Mouse (Mus musculus) brain, embryonic 14.5 days (tissue): ENCODE data around the gene Hipk2. TPM values are rescaled to one million over a fixed set of nuclear protein-coding genes. Genes with fewer than 3 reads are reported as not detected.
A peak's percentile ranks its signal among the peaks of the same experiment; 100 is the strongest.

Source experiments
- DNase-seq: peaks from one replicate; pipeline ENCODE4 v3.0.0-alpha.2; 2011; ENCODE audit warnings: low read depth
- CTCF ChIP-seq: fragments of 200-500 bp; IDR thresholded peaks from 2 replicates; pipeline ENCODE4 v1.5.1; 2012; ENCODE audit warnings: inconsistent platforms, mild to moderate bottlenecking, moderate library complexity, borderline replicate concordance; ENCODE audit not compliant: insufficient read depth, insufficient read length; ENCODE audit errors: extremely low read depth
- POLR2A ChIP-seq: fragments of 200-500 bp; IDR thresholded peaks from 2 replicates; pipeline ENCODE4 v1.6.1; 2012; ENCODE audit warnings: mild to moderate bottlenecking, inconsistent platforms, borderline replicate concordance; ENCODE audit not compliant: poor library complexity, insufficient read depth, insufficient read length, severe bottlenecking; ENCODE audit errors: extremely low read depth
- polyA plus RNA-seq: library from polyadenylated mRNA; depleted of rRNA; stranded (reverse); fragments of >200 nt; gene quantifications from 2 replicates; pipeline ENCODE4 v1.2.3, GENCODE M21; 2012

Hipk2 gene
- polyA plus RNA-seq, 1 experiment = 48.7 TPM

- TF ChIP-seq CTCF (no peak), POLR2A (no peak)
- DNase-seq = no peak
Measured at GRCm38 (mm10) chr6:38901152-38901551, 25.2 kb upstream of the Hipk2 start.

GRCm38 (mm10) chr6:38900479-38901126 is 24.6 kb upstream of the Hipk2 start:
- DNase-seq = no peak
- TF ChIP-seq POLR2A = no peak
- TF ChIP-seq CTCF = no peak

GRCm38 (mm10) chr6:38900073-38900472 is 24.1 kb upstream of the Hipk2 start:
- DNase-seq = no peak
- no peak for TF ChIP-seq CTCF
- no peak for TF ChIP-seq POLR2A

GRCm38 (mm10) chr6:38893615-38894014 is 17.6 kb upstream of the Hipk2 start:
- no peak for TF ChIP-seq CTCF
- no peak for TF ChIP-seq POLR2A
- no peak for DNase-seq

GRCm38 (mm10) chr6:38892017-38892416 is 16.1 kb upstream of the Hipk2 start:
- TF ChIP-seq POLR2A (no peak), CTCF (no peak)
- DNase-seq = no peak

GRCm38 (mm10) chr6:38889156-38889555 is 13.2 kb upstream of the Hipk2 start:
- DNase-seq = no peak
- TF ChIP-seq CTCF (no peak), POLR2A (no peak)

DNA sequence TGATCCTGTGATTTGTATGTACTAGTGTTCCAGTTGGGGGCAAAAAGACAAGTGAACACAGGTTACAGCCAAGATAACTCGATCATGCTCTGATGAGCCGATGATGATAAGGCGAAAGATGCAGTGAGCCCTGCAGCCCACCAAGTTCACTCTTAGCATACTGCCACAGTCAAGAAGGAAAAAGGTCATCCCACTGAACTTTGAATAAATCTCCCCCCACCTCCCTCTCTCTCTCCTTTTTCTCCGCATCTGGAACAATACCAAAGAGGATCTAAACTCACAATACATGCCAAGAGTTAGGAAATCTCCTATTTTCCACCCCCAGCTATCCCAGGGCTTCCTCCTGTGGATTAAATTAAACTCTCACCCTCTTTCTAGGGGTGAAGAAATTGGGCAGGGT is 11.5 kb upstream of the Hipk2 start:
- no peak for TF ChIP-seq CTCF
- TF ChIP-seq POLR2A = no peak
- no peak for DNase-seq

GRCm38 (mm10) chr6:38885132-38885531 is 9.2 kb upstream of the Hipk2 start:
- no peak for TF ChIP-seq POLR2A

DNA sequence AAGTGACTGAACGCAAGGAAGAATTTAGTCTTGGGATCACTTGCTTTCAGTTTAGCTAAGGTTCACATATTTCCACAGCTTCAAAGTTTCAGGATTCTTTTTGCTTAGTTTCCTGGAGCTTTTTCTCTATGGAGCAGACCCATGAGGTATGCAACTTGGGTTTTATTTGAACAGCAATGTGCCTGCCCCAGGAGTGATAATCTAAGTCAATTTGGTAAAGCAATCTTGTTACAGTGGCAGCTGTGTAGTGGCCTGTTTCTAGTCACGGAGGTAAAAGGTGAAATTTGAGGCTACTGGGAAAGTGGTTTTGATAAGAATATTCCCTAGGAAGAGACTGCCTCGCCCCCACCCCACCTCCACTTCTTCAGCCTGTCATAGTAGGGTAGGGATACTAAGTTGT is 8.5 kb upstream of the Hipk2 start:
- no peak for DNase-seq

More at GRCm38 (mm10) chr6:38885132-38885531, 9.2 kb upstream of the Hipk2 start:
- no peak for DNase-seq

GRCm38 (mm10) chr6:38882728-38883171 is 6.8 kb upstream of the Hipk2 start:
- TF ChIP-seq CTCF (no peak), POLR2A (no peak)
- DNase-seq = peak; percentile 30

More for the DNA sequence above, 8.5 kb upstream of the Hipk2 start:
- TF ChIP-seq CTCF (no peak), POLR2A (no peak)

GRCm38 (mm10) chr6:38881975-38882374 is 6.0 kb upstream of the Hipk2 start:
- DNase-seq = no peak
- TF ChIP-seq POLR2A = no peak
- TF ChIP-seq CTCF = no peak

GRCm38 (mm10) chr6:38881468-38881867 is 5.5 kb upstream of the Hipk2 start:
- no peak for TF ChIP-seq POLR2A
- no peak for TF ChIP-seq CTCF
- no peak for DNase-seq
